Mouse (Mus musculus): ENCODE measurements around the gene Trpm2.

DNA sequence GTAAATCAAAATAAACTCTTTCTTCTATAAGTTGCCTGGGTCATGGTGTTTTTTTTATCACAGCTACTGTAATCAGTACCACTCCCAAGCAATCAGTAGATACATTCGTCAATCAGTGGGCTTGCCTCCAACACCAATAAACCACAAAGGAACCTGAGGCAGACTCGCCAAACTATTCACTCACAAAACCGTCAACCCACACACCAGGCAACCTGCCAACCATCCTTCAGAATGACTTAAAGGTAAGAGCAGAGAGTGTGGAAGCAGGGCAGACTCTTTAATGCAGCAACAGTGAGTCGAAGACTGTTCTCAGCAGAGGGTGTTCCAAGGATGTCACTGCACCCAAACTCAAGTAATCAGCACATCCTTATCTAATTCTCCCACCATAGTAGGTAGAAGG, 47.7 kb downstream of the Trpm2 start:
- TF ChIP-seq POLR2A (IDR thresholded peaks at IDR 0.05; ENCODE audit: insufficient read length, low read depth), result no peak
- no peak for TF ChIP-seq POLR2AphosphoS2 (IDR thresholded peaks at IDR 0.05; ENCODE audit: insufficient read length, low read depth)
- no peak for TF ChIP-seq MAX (IDR thresholded peaks at IDR 0.05; ENCODE audit: low read depth)

All from myocyte (in vitro differentiated cells).